Mouse (Mus musculus): ENCODE data around the gene Gorasp2. TPM values are rescaled to one million over a fixed set of nuclear protein-coding genes. Genes with fewer than 3 reads are reported as not detected.

The Gorasp2 gene
- total RNA-seq, 2 experiments from 2014 or later = 106 TPM

GRCm38 (mm10) chr2:70657083-70657482 is 4.3 kb upstream of the Gorasp2 start:
- peak in 1 of 2 experiments; percentile 42 for DNase-seq (ENCODE audit: low spot score in 2 of 2)

- DNase-seq (ENCODE audit: low spot score in 2 of 2) = peak in 1 of 2 experiments; percentile 22
These were observed 529 bp downstream of the Gorasp2 start, which contains the start of gene Gm26558 for GRCm38 (mm10) chr2:70661715-70662495. TSS of gene Gm26558 (minus strand) at chr2:70662108.

GRCm38 (mm10) chr2:70663764-70664163 is 2.4 kb downstream of the Gorasp2 start:
- no peak for DNase-seq (ENCODE audit: low spot score in 2 of 2)

- DNase-seq (ENCODE audit: low spot score in 2 of 2) = no peak
These were observed 5.6 kb downstream of the Gorasp2 start for GRCm38 (mm10) chr2:70667016-70667415.

GRCm38 (mm10) chr2:70669241-70669640 is 7.9 kb downstream of the Gorasp2 start:
- DNase-seq (ENCODE audit: low spot score in 2 of 2) = no peak

GRCm38 (mm10) chr2:70669896-70670295 is 8.5 kb downstream of the Gorasp2 start:
- DNase-seq (ENCODE audit: low spot score in 2 of 2) = no peak

GRCm38 (mm10) chr2:70672476-70672875 is 11.1 kb downstream of the Gorasp2 start:
- no peak for DNase-seq (ENCODE audit: low spot score in 2 of 2)

- DNase-seq (ENCODE audit: low spot score in 2 of 2) = peak in 1 of 2 experiments; percentile 54
These were observed 12.2 kb downstream of the Gorasp2 start for GRCm38 (mm10) chr2:70673445-70674126.

GRCm38 (mm10) chr2:70682324-70682723 is 20.9 kb downstream of the Gorasp2 start:
- DNase-seq (ENCODE audit: low spot score in 2 of 2) = no peak

GRCm38 (mm10) chr2:70688454-70689078 is 27.2 kb downstream of the Gorasp2 start:
- peak in 1 of 2 experiments; percentile 32 for DNase-seq (ENCODE audit: low spot score in 2 of 2)

- no peak for DNase-seq (ENCODE audit: low spot score in 2 of 2)
These were observed 28.8 kb downstream of the Gorasp2 start for GRCm38 (mm10) chr2:70690195-70690594.

- no peak for DNase-seq (ENCODE audit: low spot score in 2 of 2)
These were observed 34.3 kb downstream of the Gorasp2 start for GRCm38 (mm10) chr2:70695712-70696111.

- no peak for DNase-seq (ENCODE audit: low spot score in 2 of 2)
These were observed 39.5 kb downstream of the Gorasp2 start for GRCm38 (mm10) chr2:70700851-70701250.

GRCm38 (mm10) chr2:70701571-70701970 is 40.2 kb downstream of the Gorasp2 start:
- DNase-seq (ENCODE audit: low spot score in 2 of 2) = no peak

- DNase-seq (ENCODE audit: low spot score in 2 of 2) = no peak
These were observed 41.0 kb downstream of the Gorasp2 start for GRCm38 (mm10) chr2:70702403-70702802.

GRCm38 (mm10) chr2:70708986-70709730 is 47.8 kb downstream of the Gorasp2 start:
- no peak for DNase-seq (ENCODE audit: low spot score in 2 of 2)

- DNase-seq (ENCODE audit: low spot score in 2 of 2) = no peak
These were observed 48.9 kb downstream of the Gorasp2 start for GRCm38 (mm10) chr2:70710236-70710635.

- no peak for DNase-seq (ENCODE audit: low spot score in 2 of 2)
These were observed 49.5 kb downstream of the Gorasp2 start for GRCm38 (mm10) chr2:70710878-70711277.

GRCm38 (mm10) chr2:70723610-70724243 is 62.4 kb downstream of the Gorasp2 start:
- no peak for DNase-seq (ENCODE audit: low spot score in 2 of 2)

GRCm38 (mm10) chr2:70727089-70727488 is 65.7 kb downstream of the Gorasp2 start:
- no peak for DNase-seq (ENCODE audit: low spot score in 2 of 2)

- no peak for DNase-seq (ENCODE audit: low spot score in 2 of 2)
These were observed 74.2 kb downstream of the Gorasp2 start for GRCm38 (mm10) chr2:70735534-70735933.
